Mouse (Mus musculus): ENCODE data around the gene Dram2. TPM values are rescaled to one million over a fixed set of nuclear protein-coding genes. Genes with fewer than 3 reads are reported as not detected.
A peak's percentile ranks its signal among the peaks of the same experiment; 100 is the strongest.
"Not testable (repeated sequence)": the region's sequence is repeated elsewhere in the genome, so short reads cannot be mapped to it uniquely, and the experiment has no call there.

Gene Dram2
- total and polyA plus RNA-seq, 3 experiments, result 16.7 to 20.1 TPM; not detected in 1

GRCm38 (mm10) chr3:106573191-106573590 is 25.6 kb downstream of the Dram2 start:
- peaks cover 0 to 7% of the 10 kb centered on the region in 2 experiments; a peak in 2 of 4 replicates for H3K36me3 ChIP-seq (ENCODE audit: control insufficient read depth in 1 of 2, insufficient read depth in 2 of 2, low read length in 2 of 2)
- peak; percentile 54 for DNase-seq (ENCODE audit: low read depth, low spot score)

GRCm38 (mm10) chr3:106579296-106579695 is 31.7 kb downstream of the Dram2 start:
- H3K4me3 ChIP-seq (ENCODE audit: control insufficient read depth in 1 of 2, insufficient read depth in 1 of 2, low read depth in 2 of 2, low read length in 2 of 2), result no peak overlapping the region
- no peak overlapping the region for H3K9ac ChIP-seq (ENCODE audit: control insufficient read depth, low read depth, low read length, poor library complexity, severe bottlenecking)
- TF ChIP-seq MAX (IDR thresholded peaks at IDR 0.05; ENCODE audit: low read length) (no peak), ZNF384 (IDR thresholded peaks at IDR 0.05; ENCODE audit: low read depth, low read length) (no peak), USF1 (IDR thresholded peaks at IDR 0.05; ENCODE audit: low read depth, low read length) (no peak), MEF2A (IDR thresholded peaks at IDR 0.05; ENCODE audit: extremely low read depth, insufficient replicate concordance, low read depth, low read length, poor library complexity, severe bottlenecking) (no peak), BHLHE40 (IDR thresholded peaks at IDR 0.05; ENCODE audit: borderline replicate concordance, low read depth, low read length) (no peak), ETS1 (IDR thresholded peaks at IDR 0.05; ENCODE audit: low read depth, low read length) (no peak), ZC3H11A (IDR thresholded peaks at IDR 0.05; ENCODE audit: low read depth, low read length) (no peak), GABPA (IDR thresholded peaks at IDR 0.05; ENCODE audit: low read depth, low read length) (no peak), MYB (IDR thresholded peaks at IDR 0.05; ENCODE audit: low read depth, low read length) (no peak), CTCF (IDR thresholded peaks at IDR 0.05 in 2 of 3, conservative IDR thresholded peaks at IDR 0.05 in 1 of 3; ENCODE audit: control insufficient read depth in 1 of 3, insufficient read depth in 1 of 3, low read depth in 2 of 3, low read length in 3 of 3, poor library complexity in 1 of 3, severe bottlenecking in 1 of 3) (no peak), HCFC1 (IDR thresholded peaks at IDR 0.05; ENCODE audit: low read depth, low read length) (no peak), SIN3A (IDR thresholded peaks at IDR 0.05; ENCODE audit: low read length) (no peak), POLR2A (IDR thresholded peaks at IDR 0.05; ENCODE audit: control insufficient read depth in 1 of 2, insufficient read depth in 1 of 2, low read depth in 1 of 2, low read length in 2 of 2, poor library complexity in 1 of 2) (no peak)
- H3K79me2 ChIP-seq (ENCODE audit: control insufficient read depth, insufficient read depth, low read length, poor library complexity), result no peaks in the 10 kb centered on the region
- DNase-seq (ENCODE audit: low read depth, low spot score), result no peak
- H3K9me3 ChIP-seq (replicated peaks; ENCODE audit: insufficient read depth, low read length), result no peaks in the 10 kb centered on the region
- no peak overlapping the region for H3K27ac ChIP-seq (ENCODE audit: control insufficient read depth, low read depth, low read length)
- H3K27me3 ChIP-seq (ENCODE audit: control insufficient read depth in 1 of 2, insufficient read depth in 2 of 2, low read length in 2 of 2), result no peaks in the 10 kb centered on the region
- H3K4me1 ChIP-seq (ENCODE audit: control insufficient read depth in 1 of 2, insufficient read depth in 2 of 2, low read length in 2 of 2), result no peaks in the 10 kb centered on the region
- H3K36me3 ChIP-seq (ENCODE audit: control insufficient read depth in 1 of 2, insufficient read depth in 2 of 2, low read length in 2 of 2), result no peaks in the 10 kb centered on the region

More at GRCm38 (mm10) chr3:106573191-106573590, 25.6 kb downstream of the Dram2 start:
- no peak for TF ChIP-seq CHD1 (IDR thresholded peaks at IDR 0.05; ENCODE audit: low read depth, low read length)
- TF ChIP-seq NRF1 (IDR thresholded peaks at IDR 0.05; ENCODE audit: insufficient read depth, low read depth, low read length, poor library complexity, severe bottlenecking), result no peak
- TF ChIP-seq KAT2A (conservative IDR thresholded peaks at IDR 0.05; ENCODE audit: low read depth, low read length), result no peak
- TF ChIP-seq ZNF384 (IDR thresholded peaks at IDR 0.05; ENCODE audit: low read depth, low read length), result peak; percentile 81
- TF ChIP-seq EP300 (IDR thresholded peaks at IDR 0.05; ENCODE audit: low read depth in 1 of 2, low read length in 2 of 2), result no peak
- TF ChIP-seq ELF1 (IDR thresholded peaks at IDR 0.05; ENCODE audit: low read depth, low read length), result no peak
- TF ChIP-seq TAL1 (IDR thresholded peaks at IDR 0.05; ENCODE audit: low read length), result no peak
- no peak for TF ChIP-seq TBP (IDR thresholded peaks at IDR 0.05; ENCODE audit: low read depth, low read length)
- TF ChIP-seq ZMIZ1 (IDR thresholded peaks at IDR 0.05; ENCODE audit: low read depth, low read length), result no peak
- TF ChIP-seq SIN3A (IDR thresholded peaks at IDR 0.05; ENCODE audit: low read length), result 0 out of 2 replicates have a peak, but pooled peaks have one; percentile 24
- no peak for TF ChIP-seq RCOR1 (IDR thresholded peaks at IDR 0.05; ENCODE audit: low read depth, low read length)
- TF ChIP-seq ETS1 (IDR thresholded peaks at IDR 0.05; ENCODE audit: low read depth, low read length), result peak; percentile 11; the same call in 1 of the 2 replicates
- TF ChIP-seq RAD21 (IDR thresholded peaks at IDR 0.05; ENCODE audit: low read depth, low read length), result no peak
- Histone ChIP-seq H3K27ac (ENCODE audit: control insufficient read depth, low read depth, low read length) (no peak overlapping the region; the same call in 1 of the 2 replicates), H3K27me3 (ENCODE audit: control insufficient read depth in 1 of 2, insufficient read depth in 2 of 2, low read length in 2 of 2) (no peaks in the 10 kb centered on the region), H3K9ac (ENCODE audit: control insufficient read depth, low read depth, low read length, poor library complexity, severe bottlenecking) (0 out of 2 replicates have a peak overlapping the region, but pooled peaks have one; percentile 11), H3K9me3 (replicated peaks; ENCODE audit: insufficient read depth, low read length) (no peaks in the 10 kb centered on the region), H3K79me2 (ENCODE audit: control insufficient read depth, insufficient read depth, low read length, poor library complexity) (no peaks in the 10 kb centered on the region), H3K4me1 (ENCODE audit: control insufficient read depth in 1 of 2, insufficient read depth in 2 of 2, low read length in 2 of 2) (peaks cover 0 to 2% of the 10 kb centered on the region in 2 experiments; a peak in 2 of 4 replicates), H3K4me3 (ENCODE audit: control insufficient read depth in 1 of 2, insufficient read depth in 1 of 2, low read depth in 2 of 2, low read length in 2 of 2) (no peak overlapping the region)

GRCm38 (mm10) chr3:106593631-106594030 is 46.0 kb downstream of the Dram2 start:
- H3K36me3 ChIP-seq (ENCODE audit: control insufficient read depth in 1 of 2, insufficient read depth in 2 of 2, low read length in 2 of 2); H3K27me3 ChIP-seq (ENCODE audit: control insufficient read depth in 1 of 2, insufficient read depth in 2 of 2, low read length in 2 of 2); H3K4me1 ChIP-seq (ENCODE audit: control insufficient read depth in 1 of 2, insufficient read depth in 2 of 2, low read length in 2 of 2); H3K27ac ChIP-seq (ENCODE audit: control insufficient read depth, low read depth, low read length); H3K4me3 ChIP-seq (ENCODE audit: control insufficient read depth in 1 of 2, insufficient read depth in 1 of 2, low read depth in 2 of 2, low read length in 2 of 2); H3K79me2 ChIP-seq (ENCODE audit: control insufficient read depth, insufficient read depth, low read length, poor library complexity); H3K9me3 ChIP-seq (replicated peaks; ENCODE audit: insufficient read depth, low read length); H3K9ac ChIP-seq (ENCODE audit: control insufficient read depth, low read depth, low read length, poor library complexity, severe bottlenecking); DNase-seq (ENCODE audit: low read depth, low spot score): not testable (repeated sequence)

Measured in MEL (cell line).